Mouse (Mus musculus) ovary, postnatal 10 days (tissue): Measurements from ENCODE around the gene Olfr930.

ENCODE experiments used
- DNase-seq: peaks from one replicate; pipeline ENCODE4 v3.0.0; 2022; ENCODE audit warnings: low spot score

Gene Olfr930

GRCm38 (mm10) chr9:38929509-38929908 is at the start of gene Olfr930:
TSS of gene Olfr930 (plus strand) at chr9:38929809.
- DNase-seq = no peak

- DNase-seq = no peak
These were observed 24.0 kb downstream of the Olfr930 start for GRCm38 (mm10) chr9:38953401-38954123.

- no peak for DNase-seq
These were observed 24.5 kb downstream of the Olfr930 start for GRCm38 (mm10) chr9:38954124-38954416.

GRCm38 (mm10) chr9:38972013-38972412 is 42.4 kb downstream of the Olfr930 start, which contains the start of gene Olfr933:
TSS of gene Olfr933 (plus strand) at chr9:38972313.
- DNase-seq = no peak
